Mouse (Mus musculus): Measurements from ENCODE around the gene Mfrp.

DNA sequence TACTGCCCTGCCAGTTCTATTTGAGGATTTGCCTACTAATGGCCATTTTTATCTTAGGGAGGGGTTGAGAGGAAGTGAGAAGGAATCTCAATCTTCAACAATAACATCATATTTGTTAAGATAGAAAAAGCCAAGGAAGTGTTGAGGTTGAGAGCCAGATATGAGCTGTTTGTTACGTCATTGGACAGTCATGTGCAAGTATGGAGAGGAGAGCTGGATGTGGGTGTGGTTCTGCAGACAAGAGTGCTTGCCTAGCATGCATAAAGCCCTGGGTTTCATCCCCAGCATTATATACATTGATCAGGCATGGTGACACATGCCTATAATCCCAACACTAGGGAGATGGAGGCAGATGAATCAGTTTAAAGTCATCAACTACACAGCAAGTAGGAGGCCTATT, 47.6 kb upstream of the Mfrp start:
- TF ChIP-seq USF1 (IDR thresholded peaks at IDR 0.05; ENCODE audit: low read depth, low read length) (no peak), RCOR1 (IDR thresholded peaks at IDR 0.05; ENCODE audit: low read depth, low read length) (no peak; the same call in 1 of the 2 replicates)
